Mouse (Mus musculus) MEL (cell line): Measurements from ENCODE around the gene Rps6kb2.

Experiments used
- POLR2A ChIP-seq, 2 experiments: IDR thresholded peaks; 2 replicates each; pipeline ENCODE4 v1.6.1; 2011 to 2012; ENCODE audit warnings: low read length in 2 of 2, mild to moderate bottlenecking in 2 of 2, control low read depth in 1 of 2, improper control_type of control experiment in 1 of 2, low read depth in 1 of 2, moderate library complexity in 1 of 2; ENCODE audit not compliant: control insufficient read depth in 1 of 2, insufficient read depth in 1 of 2, poor library complexity in 1 of 2
- TBP ChIP-seq: IDR thresholded peaks from 2 replicates; pipeline ENCODE4 v1.8.0; 2011; ENCODE audit warnings: low read depth, low read length, improper control_type of control experiment
- ZNF384 ChIP-seq: IDR thresholded peaks from 2 replicates; pipeline ENCODE4 v1.6.1; 2012; ENCODE audit warnings: low read depth, mild to moderate bottlenecking, inconsistent platforms, low read length, improper control_type of control experiment

- TF ChIP-seq TBP, result no peak
- no peak for TF ChIP-seq ZNF384
- TF ChIP-seq POLR2A (IDR thresholded peaks at IDR 0.05; ENCODE audit: control insufficient read depth in 1 of 2, insufficient read depth in 1 of 2, low read depth in 1 of 2, low read length in 2 of 2, poor library complexity in 1 of 2), result no peak
These were observed 11.7 kb downstream of the Rps6kb2 start for GRCm38 (mm10) chr19:4151488-4151860.
